Mouse (Mus musculus): Measurements from ENCODE around the gene Sept8.

- TF ChIP-seq POLR2A (IDR thresholded peaks at IDR 0.05; ENCODE audit: insufficient read length, low read depth) (no peak), TCF12 (IDR thresholded peaks at IDR 0.05; ENCODE audit: insufficient read depth, poor library complexity, severe bottlenecking) (no peak), REST (IDR thresholded peaks at IDR 0.05; ENCODE audit: insufficient read depth, insufficient read length) (no peak), E2F4 (IDR thresholded peaks at IDR 0.05; ENCODE audit: insufficient read depth) (no peak), MYOG (IDR thresholded peaks at IDR 0.05; ENCODE audit: control insufficient read depth in 1 of 3, insufficient read depth in 1 of 3, insufficient read length in 2 of 3, low read depth in 2 of 3) (no peak)
These were observed 27.1 kb upstream of the Sept8 start for GRCm38 (mm10) chr11:53491954-53492401.

All from myocyte (in vitro differentiated cells).